Comparison of ENCODE assay signal across 8 mouse cellular contexts in the genomic region with DNA sequence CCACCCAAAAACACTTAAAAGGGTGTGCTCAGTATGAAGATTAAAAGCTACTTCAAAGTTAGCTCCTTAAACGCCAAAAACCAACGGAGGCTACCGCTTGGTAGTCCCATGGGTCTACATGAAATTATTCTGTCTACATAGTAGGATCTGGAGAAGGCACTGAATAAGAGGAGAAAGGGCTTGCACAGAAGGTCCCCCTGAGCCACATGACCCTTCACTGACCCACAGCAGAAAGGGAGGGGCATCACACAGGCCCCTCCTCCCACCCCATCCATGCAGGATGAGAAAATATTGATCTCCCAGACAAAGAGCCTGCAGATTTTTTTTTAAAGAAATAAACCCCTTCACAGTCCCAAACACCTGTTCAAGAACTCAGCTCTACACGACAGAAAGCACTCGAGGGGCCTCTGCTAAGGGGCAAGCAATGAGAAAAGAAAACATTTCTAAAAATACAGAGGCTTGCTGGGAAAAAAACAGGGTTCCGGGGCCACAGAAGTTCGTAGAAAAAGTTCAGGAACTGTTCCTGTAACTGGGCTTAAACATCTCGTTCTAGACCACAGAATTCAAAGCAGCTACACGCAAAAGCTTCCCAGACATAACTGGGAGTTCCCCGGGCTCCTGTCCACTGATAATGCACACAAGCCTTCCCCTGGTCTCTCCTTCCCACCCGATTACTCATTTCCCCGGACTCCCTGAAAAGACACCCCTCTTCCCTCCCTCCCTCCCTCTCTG. TPM values are rescaled to one million over a fixed set of nuclear protein-coding genes. Genes with fewer than 3 reads are reported as not detected.
DNase-seq lines count a peak whose midpoint lies in the region; ATAC-seq lines count a peak whose summit lies in the region.

No protein-coding gene starts in this region.

- no peak overlapping the region for H3K4me3 ChIP-seq in forebrain, embryonic 11.5 days (ENCODE audit: low read depth, low read length)
- no peak overlapping the region for H3K4me3 ChIP-seq in forebrain, embryonic 16.5 days (replicated peaks; ENCODE audit: low read length)
- H3K4me3 ChIP-seq in megakaryocyte, embryonic 14.5 days (replicated peaks): peak overlapping the region; percentile 71
- no peak overlapping the region for H3K4me3 ChIP-seq in hindbrain, embryonic 13.5 days
- no peak overlapping the region for H3K4me3 ChIP-seq in neural tube, embryonic 14.5 days (ENCODE audit: low read depth, low read length)

- DNase-seq in forebrain, embryonic 11.5 days (ENCODE audit: low spot score): no peak
- DNase-seq in c-Kit-positive CD71-positive TER-119-positive erythroid progenitor cells, embryonic 14.5 days (ENCODE audit: low spot score): no peak
- DNase-seq in T-cell, adult 2 months (ENCODE audit: low spot score): no peak

- H3K27ac ChIP-seq in forebrain, embryonic 11.5 days (ENCODE audit: low read depth, low read length): peak overlapping the region; percentile 8
- no peak overlapping the region for H3K27ac ChIP-seq in forebrain, embryonic 16.5 days (ENCODE audit: low read length)
- peak overlapping the region; percentile 64; the same call in 1 of the 2 replicates for H3K27ac ChIP-seq in hindbrain, embryonic 13.5 days
- peak overlapping the region; percentile 12; the same call in 1 of the 2 replicates for H3K27ac ChIP-seq in neural tube, embryonic 14.5 days (ENCODE audit: low read depth, low read length)

- H3K27me3 ChIP-seq in forebrain, embryonic 11.5 days (ENCODE audit: control insufficient read depth, insufficient read depth, low read length): no peaks in the 10 kb centered on the region
- H3K27me3 ChIP-seq in forebrain, embryonic 16.5 days (replicated peaks; ENCODE audit: control insufficient read depth, insufficient read depth, low read length): no peaks in the 10 kb centered on the region
- H3K27me3 ChIP-seq in megakaryocyte, embryonic 14.5 days (replicated peaks): no peaks in the 10 kb centered on the region
- no peaks in the 10 kb centered on the region for H3K27me3 ChIP-seq in hindbrain, embryonic 13.5 days
- H3K27me3 ChIP-seq in neural tube, embryonic 14.5 days (ENCODE audit: control insufficient read depth, insufficient read depth, low read length): no peaks in the 10 kb centered on the region

- H3K4me2 ChIP-seq in forebrain, embryonic 11.5 days (ENCODE audit: low read depth, low read length, severe bottlenecking): 0 out of 2 replicates have a peak overlapping the region, but pooled peaks have one; percentile 12
- no peak overlapping the region for H3K4me2 ChIP-seq in forebrain, embryonic 16.5 days (ENCODE audit: low read length)
- no peak overlapping the region; the same call in 1 of the 2 replicates for H3K4me2 ChIP-seq in hindbrain, embryonic 13.5 days
- no peak overlapping the region for H3K4me2 ChIP-seq in neural tube, embryonic 14.5 days (ENCODE audit: low read depth, low read length)

- peak overlapping the region; percentile 16 for H3K9ac ChIP-seq in forebrain, embryonic 11.5 days (ENCODE audit: low read length)
- no peak overlapping the region for H3K9ac ChIP-seq in forebrain, embryonic 16.5 days (replicated peaks; ENCODE audit: low read depth, low read length)
- peak overlapping the region; percentile 35; the same call in 1 of the 2 replicates for H3K9ac ChIP-seq in hindbrain, embryonic 13.5 days
- no peak overlapping the region for H3K9ac ChIP-seq in neural tube, embryonic 14.5 days (replicated peaks; ENCODE audit: low read depth, low read length)

- ATAC-seq in forebrain, embryonic 11.5 days (replicated peaks; ENCODE audit: low FRiP score): no peak
- ATAC-seq in forebrain, embryonic 16.5 days: no peak
- no peak for ATAC-seq in megakaryocyte, adult 5-6 weeks (ENCODE audit: poor library complexity, severe bottlenecking)
- no peak for ATAC-seq in hindbrain, embryonic 13.5 days (ENCODE audit: low FRiP score)
- ATAC-seq in neural tube, embryonic 14.5 days (ENCODE audit: low read depth): no peak

- peaks cover 51% of the 10 kb centered on the region for H3K4me1 ChIP-seq in forebrain, embryonic 11.5 days (replicated peaks; ENCODE audit: control insufficient read depth, insufficient read depth, low read length)
- H3K4me1 ChIP-seq in forebrain, embryonic 16.5 days (replicated peaks; ENCODE audit: control insufficient read depth, insufficient read depth, low read length): peaks cover 43% of the 10 kb centered on the region
- peaks cover 50% of the 10 kb centered on the region for H3K4me1 ChIP-seq in megakaryocyte, embryonic 14.5 days
- H3K4me1 ChIP-seq in hindbrain, embryonic 13.5 days (replicated peaks): peaks cover 91% of the 10 kb centered on the region
- H3K4me1 ChIP-seq in neural tube, embryonic 14.5 days (ENCODE audit: control insufficient read depth, insufficient read depth, low read length): peaks cover 54% of the 10 kb centered on the region

- 17% methylated on average over 12 of the region's 12 CpGs for WGBS in forebrain, embryonic 11.5 days
- WGBS in forebrain, embryonic 16.5 days: 12% methylated on average over 12 of the region's 12 CpGs
- WGBS in hindbrain, embryonic 13.5 days: 16% methylated on average over 12 of the region's 12 CpGs
- WGBS in neural tube, embryonic 14.5 days: 8% methylated on average over 12 of the region's 12 CpGs

- H3K9me3 ChIP-seq in forebrain, embryonic 11.5 days (ENCODE audit: control insufficient read depth, low read length): no peaks in the 10 kb centered on the region
- H3K9me3 ChIP-seq in forebrain, embryonic 16.5 days (ENCODE audit: control insufficient read depth, low read length): no peaks in the 10 kb centered on the region
- no peaks in the 10 kb centered on the region for H3K9me3 ChIP-seq in megakaryocyte, embryonic 14.5 days
- H3K9me3 ChIP-seq in hindbrain, embryonic 13.5 days: no peaks in the 10 kb centered on the region
- H3K9me3 ChIP-seq in neural tube, embryonic 14.5 days (ENCODE audit: control insufficient read depth, low read length): no peaks in the 10 kb centered on the region

- H3K36me3 ChIP-seq in forebrain, embryonic 11.5 days (ENCODE audit: control insufficient read depth, insufficient read depth, low read length): peaks cover 2% of the 10 kb centered on the region; the same call in 1 of the 2 replicates
- no peaks in the 10 kb centered on the region; the same call in 1 of the 2 replicates for H3K36me3 ChIP-seq in forebrain, embryonic 16.5 days (ENCODE audit: control insufficient read depth, insufficient read depth)
- peaks cover 78% of the 10 kb centered on the region for H3K36me3 ChIP-seq in megakaryocyte, embryonic 14.5 days (replicated peaks; ENCODE audit: low read length)
- H3K36me3 ChIP-seq in hindbrain, embryonic 13.5 days: peaks cover 29% of the 10 kb centered on the region
- no peaks in the 10 kb centered on the region for H3K36me3 ChIP-seq in neural tube, embryonic 14.5 days (ENCODE audit: control insufficient read depth, insufficient read depth, low read length)

RNA-seq across cellular contexts. Expression of a gene that starts 27.6 kb away (rescaled TPM):
- 23.9 and 26.2 TPM in 2 replicates for polyA plus RNA-seq in forebrain, embryonic 11.5 days (2014; fragmentation: Nextera tagmentation; extraction: Ambion mirVana)
- 19.7 and 23.4 TPM in 2 replicates for polyA plus RNA-seq in forebrain, embryonic 16.5 days (2015; fragmentation: Nextera tagmentation; extraction: Ambion mirVana)
- 12.9 and 14.4 TPM in 2 replicates for polyA plus RNA-seq in megakaryocyte, embryonic 14.5 days (2012; ENCODE audit: insufficient read depth, low replicate concordance)
- 5.3 and 5.7 TPM in 2 replicates for total RNA-seq in megakaryocyte, adult 5-6 weeks (2015)
- total RNA-seq in megakaryocyte, adult 5-6 weeks (2017): 7.8 and 14.4 TPM in 2 replicates
- polyA plus RNA-seq in hindbrain, embryonic 13.5 days (2015; fragmentation: Nextera tagmentation; extraction: Ambion mirVana): 36.6 and 41.0 TPM in 2 replicates
- 20.0 and 25.6 TPM in 2 replicates for polyA plus RNA-seq in neural tube, embryonic 14.5 days (2014; fragmentation: Nextera tagmentation; extraction: Ambion mirVana)

Comparison
In these comparisons a context has a peak if more than half of its experiments do, and no peak if none do; other contexts are left out.
1. H3K9ac ChIP-seq: peak in forebrain, embryonic 11.5 days (single experiment) and hindbrain, embryonic 13.5 days (single experiment); none in forebrain, embryonic 16.5 days (single experiment) and neural tube, embryonic 14.5 days (single experiment).